Mouse (Mus musculus) myocyte (in vitro differentiated cells): ENCODE measurements around the gene Cavin2.

Source experiments
- E2F4 ChIP-seq: IDR thresholded peaks from one replicate; pipeline ENCODE4 v1.6.1; 2011; ENCODE audit warnings: mild to moderate bottlenecking, control low read depth, moderate library complexity; ENCODE audit not compliant: insufficient read depth
- MAX ChIP-seq: IDR thresholded peaks from one replicate; pipeline ENCODE4 v1.6.1; 2011; ENCODE audit warnings: low read depth, mild to moderate bottlenecking, control low read depth
- POLR2A ChIP-seq: IDR thresholded peaks from one replicate; pipeline ENCODE4 v1.6.1; 2011; ENCODE audit warnings: low read depth, mild to moderate bottlenecking, control low read depth, moderate library complexity; ENCODE audit not compliant: insufficient read length
- TCF12 ChIP-seq: IDR thresholded peaks from one replicate; pipeline ENCODE4 v1.6.1; 2011; ENCODE audit warnings: mild to moderate bottlenecking, control low read depth; ENCODE audit not compliant: poor library complexity, insufficient read depth, severe bottlenecking

DNA sequence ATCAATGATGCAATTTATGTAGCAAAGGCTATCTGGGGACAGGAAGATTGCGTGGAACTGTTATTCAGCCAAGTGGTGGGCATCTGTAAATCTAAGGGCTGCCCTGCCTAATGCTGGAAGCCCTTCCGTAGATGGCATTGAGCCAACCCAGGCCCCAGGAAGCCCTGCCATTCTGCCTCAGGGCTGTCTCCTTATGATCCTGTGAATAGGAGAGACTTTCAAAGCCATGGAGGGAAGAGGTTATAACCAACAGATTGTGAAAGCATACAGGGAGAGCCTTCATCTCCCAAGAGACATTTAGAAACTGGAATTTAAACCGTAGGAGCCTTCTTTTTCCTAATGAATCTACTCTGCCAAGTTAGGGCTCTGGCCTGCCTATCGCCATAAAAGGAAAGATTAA is 1.7 kb downstream of the Cavin2 start:
- TF ChIP-seq TCF12 (no peak), E2F4 (no peak), POLR2A (no peak), MAX (no peak)
